Mouse (Mus musculus) heart, postnatal 25 days (tissue): ENCODE data around the gene Il12rb1. TPM values are rescaled to one million over a fixed set of nuclear protein-coding genes. Genes with fewer than 3 reads are reported as not detected.
A peak's percentile ranks its signal among the peaks of the same experiment; 100 is the strongest.

Source experiments
- DNase-seq: peaks from one replicate; pipeline ENCODE4 v3.0.0; 2022; ENCODE audit warnings: low spot score
- intact Hi-C: fragments of 180-260 bp; cut with DNase I; formaldehyde crosslinking; loops from one replicate; pipeline ENCODE4 v1.15.1; 2025
- total RNA-seq, 2 experiments: library from RNA; stranded (reverse); gene quantifications; 2 replicates each; pipeline ENCODE4 v1.2.3; 2021

Gene Il12rb1
- total RNA-seq, 2 experiments from 2014 or later, result not detected

DNA sequence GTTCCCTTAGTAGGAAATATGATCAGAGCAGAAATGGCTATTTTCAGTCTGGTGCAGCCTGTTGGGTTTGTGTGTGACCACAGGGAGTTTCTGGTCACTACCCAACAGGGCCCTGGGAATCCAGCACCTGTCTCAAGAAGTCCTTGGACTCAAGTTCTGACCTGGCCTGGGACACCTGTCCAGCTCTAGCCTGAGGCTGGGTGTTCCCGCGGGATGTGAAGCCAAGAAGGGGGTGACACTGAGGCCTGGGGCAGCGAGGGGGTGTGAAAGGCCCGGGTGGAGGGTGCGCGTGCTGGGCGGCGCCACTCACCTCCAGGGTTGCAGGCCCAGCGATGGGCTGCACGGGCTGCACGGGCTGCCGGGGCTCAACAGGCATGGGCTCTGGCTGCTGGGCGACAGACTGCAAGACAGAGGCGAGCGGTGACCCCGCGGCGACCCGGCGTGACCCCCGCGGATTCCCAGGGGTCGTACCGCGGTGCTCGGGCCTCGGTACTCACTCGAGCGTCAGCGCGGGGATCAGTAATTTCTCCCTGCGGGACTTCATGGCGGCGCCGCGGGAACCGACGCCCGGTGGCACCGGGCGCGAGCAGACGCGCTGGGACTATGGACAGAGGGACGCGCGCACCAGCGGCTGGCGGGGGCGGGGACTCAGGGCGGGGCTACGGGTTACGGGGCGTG lies 11.7 kb upstream of the Il12rb1 start:
- no peak for DNase-seq
- intact Hi-C loops, result no loop called here

DNA sequence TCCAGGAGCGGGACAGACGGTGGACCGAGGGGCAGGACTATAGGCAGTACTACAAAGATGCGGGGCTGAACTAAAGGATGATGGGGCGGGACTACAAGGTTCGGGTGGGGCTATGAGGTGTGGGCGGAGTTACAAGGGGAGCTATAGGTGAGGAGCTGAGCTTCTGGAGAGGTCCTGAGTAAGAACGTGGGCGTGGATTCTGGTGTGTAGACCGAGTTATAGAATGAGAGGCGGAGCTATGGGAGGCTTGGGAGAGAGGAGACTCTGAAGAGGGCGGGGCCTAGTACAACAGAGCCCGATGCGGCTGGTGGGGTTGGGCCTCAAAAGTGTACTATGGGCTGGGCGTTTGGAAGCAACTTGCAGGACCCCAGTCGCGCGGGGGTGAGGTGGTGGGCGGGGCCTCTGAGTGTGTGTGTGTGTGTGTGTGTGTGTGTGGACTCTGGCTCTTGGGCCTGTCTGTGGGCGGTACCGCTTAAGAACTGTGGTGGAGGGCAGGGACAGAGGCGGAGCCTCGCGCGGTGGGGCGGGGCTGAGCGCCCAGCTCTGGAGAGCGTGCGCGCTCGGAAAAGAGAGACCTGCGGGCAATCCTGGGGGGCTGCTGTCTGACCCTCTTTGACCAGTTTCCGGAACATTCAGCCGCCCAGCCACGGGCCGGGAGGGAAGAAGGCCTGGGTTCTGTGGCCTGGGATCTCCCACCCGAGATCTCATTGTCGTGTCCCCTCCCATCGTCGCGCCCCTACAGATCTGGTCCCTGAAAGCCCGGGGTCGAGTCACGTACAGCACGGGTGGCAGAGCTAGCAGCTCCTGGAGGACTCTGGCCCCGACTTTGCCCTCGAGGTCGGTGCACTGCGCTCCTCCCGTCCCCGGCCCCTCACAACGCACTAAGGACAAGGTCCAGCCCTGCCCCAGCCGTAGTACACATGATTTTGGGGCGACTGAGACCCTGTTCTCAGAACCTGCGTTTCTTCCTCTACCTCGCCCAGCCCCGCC lies 10.9 kb upstream of the Il12rb1 start:
- intact Hi-C loops, result no loop called here
- peak; percentile 74 for DNase-seq

DNA sequence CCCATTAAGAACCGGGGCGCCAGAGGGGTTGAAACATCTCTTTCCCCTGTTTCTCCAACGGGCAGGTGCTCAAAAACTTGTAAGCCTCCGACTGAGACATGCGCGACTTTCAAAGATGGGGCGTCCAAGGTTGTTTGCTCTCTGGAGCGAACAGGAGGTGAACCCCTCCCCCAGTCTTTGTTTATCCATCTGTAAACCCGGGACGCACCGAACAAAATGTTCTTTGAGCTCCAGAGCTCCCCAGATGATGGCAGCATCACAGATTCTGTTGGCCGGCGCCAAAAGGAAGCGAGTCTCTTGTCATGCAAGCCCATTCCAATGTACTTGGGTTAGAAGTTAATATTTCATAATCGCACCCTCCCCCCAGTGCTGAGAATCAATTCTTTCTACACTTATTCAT lies 10.0 kb upstream of the Il12rb1 start:
- intact Hi-C loops, result no loop called here
- DNase-seq, result no peak

DNA sequence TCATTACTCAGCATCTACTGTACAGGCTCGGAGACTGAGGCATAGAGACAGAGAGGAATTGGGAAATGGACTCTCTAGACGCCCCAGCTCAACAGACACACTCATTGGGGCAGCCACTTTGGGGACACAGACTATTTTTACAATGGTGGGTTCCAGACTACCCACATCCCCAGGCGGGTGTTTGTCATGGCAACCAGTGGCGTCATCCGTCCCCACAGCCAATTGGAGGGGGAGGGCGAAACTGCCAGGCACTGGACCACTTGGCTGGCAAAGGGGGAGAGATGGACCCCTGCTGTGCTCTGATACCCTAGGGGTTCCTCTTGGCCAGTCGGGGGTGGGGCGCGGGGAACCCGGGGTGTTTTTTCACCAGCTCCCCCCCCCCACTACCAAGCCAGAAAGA lies 7.6 kb upstream of the Il12rb1 start:
- intact Hi-C loops, result no loop called here
- DNase-seq, result no peak

DNA sequence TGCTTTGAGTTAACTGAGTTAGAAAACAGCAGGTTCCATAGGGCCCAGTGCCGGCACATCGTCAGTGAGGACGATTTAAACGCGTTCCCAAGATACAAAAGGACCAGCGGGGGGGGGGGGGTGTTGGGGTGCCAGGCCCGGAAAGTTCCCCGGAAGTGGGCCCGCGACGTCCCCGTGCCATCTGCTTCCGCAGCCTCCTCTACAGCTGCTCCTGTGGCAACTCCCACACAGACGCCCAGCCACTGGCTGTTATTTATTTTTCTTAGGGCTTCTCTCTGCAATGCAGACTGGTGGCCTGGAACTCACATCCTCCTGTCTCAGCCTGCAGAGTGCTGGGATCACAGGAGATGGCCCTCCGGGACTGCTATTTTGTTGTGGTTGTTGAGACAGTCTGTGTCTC lies 7.1 kb upstream of the Il12rb1 start:
- DNase-seq, result no peak
- intact Hi-C loops, result no loop called here

DNA sequence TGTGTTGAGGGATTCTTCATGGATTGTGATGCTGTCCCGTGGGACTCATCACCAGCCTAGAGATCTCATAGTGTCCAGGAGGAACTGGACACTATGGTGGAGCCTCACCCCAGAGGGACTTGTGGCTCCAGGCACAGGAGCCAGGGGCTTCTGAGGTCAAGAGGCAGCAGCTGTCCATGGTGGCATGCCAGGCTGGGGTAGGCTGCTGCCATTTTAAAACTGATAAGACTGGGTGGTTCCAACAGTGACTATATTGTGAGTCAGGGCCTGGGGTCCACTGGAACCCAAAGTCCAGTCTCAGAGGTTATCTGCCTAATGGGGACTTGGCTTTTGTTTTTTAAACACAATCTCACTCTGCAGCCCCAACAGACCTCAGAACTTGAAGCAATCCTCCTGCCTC lies 6.4 kb upstream of the Il12rb1 start:
- DNase-seq, result no peak
- intact Hi-C loops, result no loop called here

DNA sequence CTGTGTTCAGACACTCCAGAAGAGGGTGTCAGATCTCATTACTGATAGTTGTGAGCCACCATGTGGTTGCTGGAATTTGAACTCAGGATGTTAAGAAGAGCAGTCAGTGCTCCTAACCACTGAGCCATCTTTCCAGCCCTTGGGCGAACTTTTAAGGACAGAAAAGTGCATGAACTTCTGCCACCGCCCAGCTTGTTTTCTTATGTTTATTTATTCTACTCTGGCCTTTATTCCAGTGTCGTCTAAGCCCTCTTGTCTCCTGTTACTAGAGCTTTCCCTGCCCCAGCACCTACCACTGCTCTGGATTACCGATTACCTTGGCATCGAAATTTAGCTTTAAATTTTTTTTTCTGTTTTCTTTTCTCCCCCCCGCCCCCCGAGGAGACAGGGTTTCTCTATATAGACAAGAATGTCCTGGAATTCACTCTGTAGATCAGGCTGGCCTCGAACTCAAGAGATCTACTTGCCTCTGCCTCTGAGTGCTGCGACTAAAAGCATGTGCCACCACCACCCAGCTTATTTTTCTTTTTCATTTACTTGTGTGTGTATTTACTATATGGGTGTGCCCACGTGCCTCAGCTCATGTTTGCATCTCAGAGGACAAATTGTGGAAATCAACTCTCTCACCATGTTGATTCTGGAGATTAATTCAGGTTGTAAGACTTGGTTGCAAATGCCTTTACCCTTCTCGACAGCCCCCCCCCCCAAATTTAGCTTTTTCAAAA lies 5.3 kb upstream of the Il12rb1 start:
- intact Hi-C loops, result no loop called here
- DNase-seq, result no peak

DNA sequence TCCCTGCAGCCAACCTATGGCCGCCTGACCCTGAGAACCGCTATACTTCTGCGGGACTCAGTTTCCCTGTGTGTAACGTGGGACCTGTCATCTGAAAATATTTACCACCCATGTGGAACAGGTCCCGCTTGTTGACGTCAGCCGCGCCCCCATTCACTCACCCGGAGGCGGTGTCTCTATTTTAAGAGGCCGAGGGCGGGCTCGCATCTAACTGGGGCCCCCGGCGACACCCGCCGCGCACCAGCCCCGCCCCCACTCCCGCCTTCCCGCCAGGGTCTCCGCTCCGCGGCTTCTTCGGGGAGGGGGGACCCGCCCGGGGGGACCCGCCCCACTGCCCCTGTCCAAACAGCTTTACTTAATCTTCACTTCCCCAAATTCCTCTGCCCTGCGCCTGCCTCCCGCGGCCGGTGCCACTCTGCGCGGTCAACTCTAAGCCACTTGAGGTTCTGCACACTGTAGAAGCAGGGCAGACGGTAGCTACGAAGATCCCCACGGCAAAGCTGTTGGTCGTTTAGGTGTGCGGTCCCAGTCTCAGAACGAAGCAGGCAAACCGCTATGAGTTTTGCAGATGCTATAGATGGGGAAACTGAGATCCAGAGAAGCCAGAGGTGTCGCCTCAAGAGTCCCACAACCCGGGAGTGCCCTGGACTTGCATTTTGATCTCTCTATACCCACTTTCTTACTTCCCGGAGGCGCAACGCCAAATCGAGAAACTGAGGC lies 4.3 kb upstream of the Il12rb1 start:
- DNase-seq, result no peak
- intact Hi-C loops, result no loop called here

DNA sequence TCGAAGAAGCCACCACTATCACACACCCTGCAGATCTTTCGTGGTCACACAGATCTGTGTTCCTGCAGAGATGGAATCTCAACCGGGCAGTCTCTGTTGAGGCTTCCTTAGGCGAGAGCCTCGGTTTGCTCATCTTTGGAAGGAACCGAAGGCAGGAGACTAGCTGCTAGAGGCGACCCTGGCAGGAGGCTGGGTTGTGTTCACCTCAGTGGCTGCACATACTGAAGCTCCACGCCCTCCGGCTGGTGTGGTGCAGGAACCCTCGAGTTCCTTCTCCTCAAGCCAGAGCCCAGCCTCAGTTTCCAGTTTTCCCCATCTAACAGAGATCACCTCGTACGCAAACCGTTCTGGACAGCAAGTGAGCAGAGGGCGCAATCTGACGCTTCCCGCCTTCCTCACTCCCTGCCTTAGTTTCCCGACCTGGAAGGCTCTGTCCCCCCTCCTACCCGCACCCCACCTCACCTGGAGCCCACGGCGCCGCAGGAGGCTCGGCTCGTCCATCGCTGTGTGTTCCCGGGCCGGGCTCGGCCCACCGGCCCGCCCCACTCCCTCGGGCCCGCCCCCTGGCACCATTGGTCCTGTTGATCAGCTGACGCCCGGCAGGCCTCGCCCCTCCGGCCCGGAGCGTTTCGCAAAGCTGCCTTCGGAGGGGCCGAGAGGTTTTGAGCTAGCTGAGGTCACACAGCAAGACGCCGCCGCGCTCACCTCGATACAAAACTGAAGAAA lies 3.6 kb upstream of the Il12rb1 start, which contains the start of gene Mast3:
TSS of gene Mast3 (minus strand) at position 574 of the 726 bp plus-strand sequence.
- DNase-seq, result peak; percentile 78
- intact Hi-C loops, result no loop called here

DNA sequence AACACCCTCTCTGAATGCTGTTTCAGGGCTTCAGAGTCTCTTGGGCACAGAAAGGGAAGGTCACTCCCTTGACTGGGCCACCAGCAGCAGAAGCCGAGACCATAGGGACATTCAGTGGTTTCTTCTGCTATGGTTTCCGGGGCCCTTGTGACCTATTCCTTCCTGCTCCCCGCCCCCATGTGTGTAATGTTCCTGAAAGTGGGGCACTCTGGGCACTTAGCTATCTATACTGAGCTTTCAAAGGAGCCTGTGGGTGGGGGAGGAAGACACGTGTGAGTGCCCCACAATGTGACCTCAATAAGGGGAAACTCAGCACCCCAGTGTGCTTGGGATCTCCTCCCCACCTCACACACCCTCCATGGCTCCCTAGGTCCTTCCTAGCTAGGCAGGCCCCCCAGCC lies 1.7 kb upstream of the Il12rb1 start:
- intact Hi-C loops, result no loop called here
- peak; percentile 35 for DNase-seq

DNA sequence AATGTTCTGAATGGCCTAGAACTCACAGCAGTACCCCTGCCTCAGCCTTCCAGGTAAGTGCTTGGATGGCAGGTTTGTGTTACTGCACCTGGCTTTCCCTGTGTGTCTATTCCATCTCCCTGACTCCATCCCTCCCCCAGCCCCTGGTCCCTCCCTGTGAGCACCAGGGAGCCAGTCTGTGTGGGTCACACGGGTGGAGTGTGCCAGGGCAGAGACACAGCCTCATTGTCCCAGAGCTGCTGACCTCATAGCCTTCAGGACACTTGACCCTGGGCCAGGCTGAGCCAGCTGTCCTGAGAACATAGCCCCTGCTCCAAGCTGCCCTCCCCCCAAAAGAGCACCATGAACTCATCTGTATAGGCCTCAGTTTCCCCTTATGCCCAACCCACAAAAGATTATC lies 945 bp upstream of the Il12rb1 start:
- no peak for DNase-seq
- intact Hi-C loops, result no loop called here

DNA sequence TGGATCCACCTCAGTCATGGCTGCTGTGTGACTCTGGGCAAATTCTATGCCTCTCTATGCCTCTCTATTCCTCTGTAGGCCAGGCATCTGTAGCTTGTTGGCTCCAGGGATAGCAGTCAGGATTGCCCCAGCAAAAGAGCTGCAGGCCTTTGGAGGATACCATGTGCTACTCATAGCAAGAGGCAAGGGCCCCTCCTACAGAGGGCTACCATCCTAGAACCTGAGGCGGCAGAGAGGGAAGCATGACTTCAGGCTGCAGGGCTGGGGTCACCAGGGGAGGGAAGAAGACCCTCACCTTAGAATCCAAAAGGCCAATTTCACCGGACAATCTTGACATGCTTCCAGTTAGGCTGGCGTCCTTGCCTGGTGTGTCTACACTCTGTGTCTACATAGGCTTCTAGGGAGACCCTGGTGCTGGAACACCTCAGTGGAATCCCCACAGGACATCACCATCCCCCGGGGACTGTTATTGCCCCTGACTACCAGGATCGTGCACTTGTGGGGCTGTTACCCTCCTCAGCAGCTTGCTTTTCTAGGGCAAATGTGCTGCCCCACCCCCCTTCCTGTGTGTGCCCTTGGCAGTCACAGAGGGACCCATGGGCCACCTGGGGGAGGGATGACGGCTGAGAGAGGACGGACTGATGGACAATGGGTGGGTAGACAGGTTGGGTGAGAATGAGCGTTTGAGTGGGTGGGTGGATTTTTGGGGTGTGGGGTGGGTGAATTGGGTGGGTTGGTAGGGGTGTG lies 879 bp downstream of the Il12rb1 start:
- no peak for DNase-seq
- intact Hi-C loops, result no loop called here

DNA sequence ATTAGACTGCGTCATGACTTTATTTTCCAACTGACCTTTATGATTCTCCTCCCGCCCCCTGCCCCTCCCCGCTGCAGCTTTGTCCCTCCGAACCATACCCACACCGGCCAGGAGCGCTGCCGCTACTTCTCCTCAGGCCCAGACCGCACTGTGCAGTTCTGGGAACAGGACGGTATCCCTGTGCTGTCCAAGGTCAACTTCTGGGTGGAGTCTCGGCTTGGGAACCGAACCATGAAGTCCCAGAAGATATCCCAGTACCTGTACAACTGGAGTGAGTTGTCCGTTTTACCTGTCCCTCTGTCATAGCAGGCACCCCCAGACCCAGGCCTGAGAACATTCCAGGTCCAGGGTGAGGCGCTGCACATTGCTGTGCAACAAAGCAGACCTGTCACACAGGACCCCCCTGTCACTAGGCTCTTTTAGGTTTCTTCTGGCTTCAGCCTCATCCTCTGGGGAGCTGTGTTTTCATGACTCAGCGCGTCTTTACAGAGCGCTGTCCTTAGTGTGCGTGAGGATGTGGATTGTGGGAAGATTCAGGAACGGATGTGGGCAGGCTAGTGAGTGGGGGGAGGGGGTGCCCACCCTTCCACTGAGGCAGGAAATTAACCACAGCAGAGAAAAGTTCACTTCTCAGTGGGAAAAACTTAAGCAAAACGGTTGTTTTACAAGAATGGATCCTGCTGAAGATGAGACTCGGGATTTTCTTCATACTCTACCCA lies 2.9 kb downstream of the Il12rb1 start:
- intact Hi-C loops, result no loop called here
- DNase-seq, result no peak

DNA sequence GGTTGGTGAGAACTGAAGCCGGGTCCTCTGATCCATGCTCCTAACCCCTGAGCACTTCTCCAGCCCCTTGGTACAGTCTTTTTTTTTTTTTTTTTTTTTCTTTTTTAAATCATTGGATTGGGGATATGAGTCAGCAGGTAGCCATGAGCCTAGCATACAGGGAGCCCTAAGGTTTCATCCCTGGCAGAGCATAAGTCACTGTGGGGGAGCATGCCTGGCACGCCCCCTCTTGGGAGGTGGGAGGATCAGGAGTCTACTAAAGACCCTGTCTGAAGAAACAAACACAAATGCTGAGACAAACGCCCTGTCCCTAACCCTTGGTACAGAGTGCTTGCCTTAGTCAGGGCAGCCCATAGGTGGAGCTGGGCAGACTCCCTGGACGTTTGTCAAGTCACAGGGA lies 3.8 kb downstream of the Il12rb1 start:
- DNase-seq, result no peak
- intact Hi-C loops, result no loop called here

DNA sequence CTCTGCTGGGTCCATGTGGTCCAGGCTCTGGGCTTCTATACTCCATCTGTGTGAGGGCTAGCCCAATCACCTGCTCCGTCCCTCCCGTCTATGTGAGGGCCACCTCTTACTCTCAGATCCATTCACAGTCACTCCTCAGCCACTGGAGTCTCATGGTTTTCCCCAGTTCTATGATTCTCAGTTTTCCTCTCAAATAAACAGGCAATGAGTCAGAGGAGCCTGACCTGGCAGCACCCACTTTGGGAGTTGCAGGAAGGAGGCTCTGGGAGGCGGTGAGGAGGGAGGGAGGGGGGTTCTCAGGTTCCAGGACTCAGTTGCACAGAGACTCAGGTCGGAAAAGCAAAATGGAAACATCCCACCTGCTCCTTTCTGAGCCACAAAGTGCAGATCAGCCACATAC lies 4.6 kb downstream of the Il12rb1 start:
- intact Hi-C loops, result no loop called here
- DNase-seq, result no peak

DNA sequence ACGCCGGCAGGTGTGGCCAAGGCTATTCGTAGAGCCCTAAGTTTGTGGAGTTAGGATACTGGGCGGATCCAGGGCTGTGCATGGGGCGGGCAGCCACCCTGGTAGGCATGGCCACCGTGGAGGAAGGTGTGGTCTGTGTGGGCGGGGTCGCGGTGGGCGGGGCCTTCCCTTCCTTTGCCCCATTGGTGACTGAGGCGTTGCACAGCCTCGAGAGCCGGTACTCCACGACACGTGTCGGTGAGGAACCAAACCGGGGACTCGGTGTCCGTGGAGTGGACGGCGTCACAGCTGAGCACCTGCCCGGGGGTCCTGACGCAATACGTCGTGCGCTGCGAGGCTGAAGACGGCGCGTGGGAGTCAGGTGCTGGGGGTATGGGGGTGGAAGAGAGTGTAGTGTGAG lies 8.4 kb downstream of the Il12rb1 start:
- no peak for DNase-seq
- intact Hi-C loops, result no loop called here

DNA sequence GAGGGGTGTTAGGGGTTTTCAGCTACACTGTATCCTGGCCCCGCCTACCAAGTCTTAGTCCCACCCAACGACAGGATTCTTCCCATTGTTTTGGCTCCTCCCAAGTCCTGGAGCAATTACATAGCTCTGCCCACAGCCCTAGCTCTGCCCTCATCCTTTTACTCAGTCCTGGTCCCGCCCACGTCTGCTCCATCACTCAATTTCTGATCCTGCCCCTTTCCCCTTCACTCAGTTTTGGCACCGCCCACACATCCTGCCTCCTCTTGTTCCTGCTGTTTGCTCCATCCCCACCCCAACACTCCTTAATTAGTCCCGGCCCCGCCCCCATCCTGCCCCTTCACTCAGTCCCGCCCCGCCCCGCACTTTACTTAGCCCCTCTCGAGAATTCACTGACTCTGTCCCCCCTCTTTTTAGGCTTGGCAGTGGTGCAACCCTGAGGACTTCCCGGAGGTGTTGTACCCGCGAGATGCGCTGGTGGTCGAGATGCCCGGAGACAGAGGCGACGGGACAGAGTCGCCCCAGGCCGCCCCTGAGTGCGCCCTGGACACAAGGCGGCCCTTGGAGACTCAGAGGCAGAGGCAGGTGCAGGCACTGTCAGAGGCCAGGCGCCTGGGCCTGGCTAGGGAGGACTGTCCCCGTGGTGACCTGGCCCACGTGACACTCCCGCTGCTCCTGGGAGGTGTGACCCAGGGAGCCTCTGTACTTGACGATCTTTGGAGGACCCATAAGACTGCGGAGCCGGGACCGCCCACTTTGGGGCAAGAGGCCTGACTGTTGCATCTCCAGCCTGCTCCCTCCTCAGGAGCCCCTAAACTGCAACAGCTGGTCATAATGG lies 12.1 kb downstream of the Il12rb1 start:
- intact Hi-C loops, result loop anchor here (5.0 kb wide), 1 partner anchor 98 kb away; the partner anchor contains the start of gene Pde4c
- peak; percentile 63 for DNase-seq
